Mouse (Mus musculus): ENCODE results near the gene Braf. TPM values are rescaled to one million over a fixed set of nuclear protein-coding genes. Genes with fewer than 3 reads are reported as not detected.

The Braf gene
- total RNA-seq, 1 experiment = 51.5 TPM

DNA sequence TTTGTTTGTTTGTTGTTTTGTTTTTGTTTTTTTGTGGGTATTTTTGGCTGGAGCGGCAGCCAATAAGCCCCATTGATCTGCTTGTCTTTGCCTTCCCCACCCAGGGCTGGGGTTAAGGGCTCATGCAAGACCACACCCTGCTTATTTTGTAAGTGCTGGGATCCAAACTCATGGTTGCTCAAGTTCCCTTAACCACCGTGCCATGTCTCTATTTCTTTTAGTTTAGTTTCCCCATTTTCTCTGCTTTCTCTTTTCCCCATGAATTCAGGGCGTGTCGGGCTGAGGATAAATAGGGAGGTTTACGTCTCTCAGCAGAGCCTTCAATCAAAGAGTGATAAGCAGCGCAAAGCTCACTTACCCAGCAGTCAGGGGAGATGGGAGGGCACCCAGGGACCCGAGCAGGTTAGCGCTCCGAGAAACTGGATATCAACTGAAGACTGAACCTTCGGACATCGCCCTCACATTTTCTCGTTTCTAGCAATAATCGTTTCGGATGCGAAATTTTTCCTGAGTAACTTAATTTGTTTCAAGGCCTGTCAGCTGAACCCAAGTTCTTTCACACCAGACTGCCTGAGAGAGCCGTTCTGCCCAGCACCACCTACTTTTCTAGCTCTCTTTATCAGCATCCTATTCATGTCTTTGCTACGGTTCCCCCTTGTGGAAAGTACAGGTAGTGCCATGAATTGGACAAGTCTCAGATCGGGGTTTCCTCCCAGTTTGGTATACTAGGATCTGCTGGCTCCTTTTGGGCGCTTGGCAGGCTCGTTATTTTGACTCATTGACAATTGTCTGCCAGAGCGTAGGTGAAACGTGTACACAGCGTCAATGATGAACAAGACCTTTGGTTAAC lies 162.9 kb downstream of the Braf start:
- 0 out of 4 replicates have a peak, but pooled peaks cover 0 to 3% of the 10 kb centered on the region in 2 experiments for H3K4me1 ChIP-seq (ENCODE audit: control insufficient read depth in 2 of 2, insufficient read depth in 2 of 2, low read length in 2 of 2, poor library complexity in 1 of 2)
- H3K36me3 ChIP-seq (ENCODE audit: control insufficient read depth, insufficient read depth, low read length, poor library complexity, severe bottlenecking) = no peaks in the 10 kb centered on the region
- in situ Hi-C loops (cut with MboI; ENCODE audit: low sequenced_read_pairs in 2 of 2, unreplicated experiment in 2 of 2) = loop anchor here in 1 of 2 experiments (10.0 kb wide), 1 partner anchor 98 kb away; no protein-coding TSS in a partner anchor
- TF ChIP-seq CHD2 (IDR thresholded peaks at IDR 0.05; ENCODE audit: low read depth, low read length) (no peak), ZC3H11A (IDR thresholded peaks at IDR 0.05; ENCODE audit: borderline replicate concordance, low read depth, low read length) (peak; percentile 73; the same call in 1 of the 2 replicates), HCFC1 (IDR thresholded peaks at IDR 0.05; ENCODE audit: borderline replicate concordance, insufficient read depth, low read length) (no peak), MAFK (IDR thresholded peaks at IDR 0.05; ENCODE audit: insufficient read depth, low read depth, low read length) (no peak), ZNF384 (IDR thresholded peaks at IDR 0.05; ENCODE audit: low read depth, low read length) (peak; percentile 49; the same call in 1 of the 2 replicates)
- no peak overlapping the region for H3K27ac ChIP-seq (ENCODE audit: insufficient read depth, low read depth, low read length, poor library complexity, severe bottlenecking)
- peak overlapping the region; percentile 20 to 62; a peak in 3 of 4 replicates for H3K4me3 ChIP-seq (ENCODE audit: insufficient read depth in 1 of 2, low read depth in 1 of 2, low read length in 2 of 2, poor library complexity in 1 of 2, severe bottlenecking in 1 of 2)
- peak; percentile 95 for DNase-seq (ENCODE audit: low read depth, low spot score)
- 0 out of 2 replicates have a peak overlapping the region, but pooled peaks have one; percentile 3 for H3K9ac ChIP-seq (ENCODE audit: insufficient read depth, low read depth, low read length, poor library complexity, severe bottlenecking)
- no peaks in the 10 kb centered on the region for H3K9me3 ChIP-seq (ENCODE audit: control insufficient read depth, insufficient read depth, low read depth, low read length)

- TF ChIP-seq ZC3H11A (IDR thresholded peaks at IDR 0.05; ENCODE audit: borderline replicate concordance, low read depth, low read length) = no peak
- no peak for TF ChIP-seq HCFC1 (IDR thresholded peaks at IDR 0.05; ENCODE audit: borderline replicate concordance, insufficient read depth, low read length)
- no peak for TF ChIP-seq ZNF384 (IDR thresholded peaks at IDR 0.05; ENCODE audit: low read depth, low read length)
- no peak for TF ChIP-seq CHD2 (IDR thresholded peaks at IDR 0.05; ENCODE audit: low read depth, low read length)
- no peak for TF ChIP-seq MAFK (IDR thresholded peaks at IDR 0.05; ENCODE audit: insufficient read depth, low read depth, low read length)
- Histone ChIP-seq H3K9me3 (ENCODE audit: control insufficient read depth, insufficient read depth, low read depth, low read length) (no peaks in the 10 kb centered on the region), H3K36me3 (ENCODE audit: control insufficient read depth, insufficient read depth, low read length, poor library complexity, severe bottlenecking) (no peaks in the 10 kb centered on the region; the same call in 1 of the 2 replicates), H3K4me1 (ENCODE audit: control insufficient read depth in 2 of 2, insufficient read depth in 2 of 2, low read length in 2 of 2, poor library complexity in 1 of 2) (peaks cover 10 to 13% of the 10 kb centered on the region in 2 experiments; a peak in 3 of 4 replicates), H3K9ac (ENCODE audit: insufficient read depth, low read depth, low read length, poor library complexity, severe bottlenecking) (no peak overlapping the region), H3K27ac (ENCODE audit: insufficient read depth, low read depth, low read length, poor library complexity, severe bottlenecking) (no peak overlapping the region), H3K4me3 (ENCODE audit: insufficient read depth in 1 of 2, low read depth in 1 of 2, low read length in 2 of 2, poor library complexity in 1 of 2, severe bottlenecking in 1 of 2) (no peak overlapping the region)
- in situ Hi-C loops (cut with MboI; ENCODE audit: low sequenced_read_pairs in 2 of 2, unreplicated experiment in 2 of 2) = no loop called here
- DNase-seq (ENCODE audit: low read depth, low spot score) = no peak
These were observed 165.9 kb downstream of the Braf start for GRCm38 (mm10) chr6:39559276-39559939.

GRCm38 (mm10) chr6:39557723-39558261 lies 167.5 kb downstream of the Braf start, which contains the start of gene Dennd2a:
TSS of gene Dennd2a (minus strand) at chr6:39557867.
- Histone ChIP-seq H3K4me3 (ENCODE audit: insufficient read depth in 1 of 2, low read depth in 1 of 2, low read length in 2 of 2, poor library complexity in 1 of 2, severe bottlenecking in 1 of 2) (peak within 1 kb of the TSS; percentile 83 to 90), H3K9ac (ENCODE audit: insufficient read depth, low read depth, low read length, poor library complexity, severe bottlenecking) (peak within 1 kb of the TSS; percentile 89), H3K27ac (ENCODE audit: insufficient read depth, low read depth, low read length, poor library complexity, severe bottlenecking) (peak within 1 kb of the TSS; percentile 9), H3K4me1 (ENCODE audit: control insufficient read depth in 2 of 2, insufficient read depth in 2 of 2, low read length in 2 of 2, poor library complexity in 1 of 2) (peaks cover 10 to 13% of the 10 kb centered on the region in 2 experiments; a peak in 3 of 4 replicates), H3K36me3 (ENCODE audit: control insufficient read depth, insufficient read depth, low read length, poor library complexity, severe bottlenecking) (no peaks in the 10 kb centered on the region; the same call in 1 of the 2 replicates), H3K9me3 (ENCODE audit: control insufficient read depth, insufficient read depth, low read depth, low read length) (no peaks in the 10 kb centered on the region)
- peak; percentile 78 for DNase-seq (ENCODE audit: low read depth, low spot score)
- in situ Hi-C loops (cut with MboI; ENCODE audit: low sequenced_read_pairs in 2 of 2, unreplicated experiment in 2 of 2) = no loop called here
- no peak for TF ChIP-seq ZNF384 (IDR thresholded peaks at IDR 0.05; ENCODE audit: low read depth, low read length)
- TF ChIP-seq HCFC1 (IDR thresholded peaks at IDR 0.05; ENCODE audit: borderline replicate concordance, insufficient read depth, low read length) = no peak
- TF ChIP-seq CHD2 (IDR thresholded peaks at IDR 0.05; ENCODE audit: low read depth, low read length) = no peak
- TF ChIP-seq ZC3H11A (IDR thresholded peaks at IDR 0.05; ENCODE audit: borderline replicate concordance, low read depth, low read length) = no peak
- no peak for TF ChIP-seq MAFK (IDR thresholded peaks at IDR 0.05; ENCODE audit: insufficient read depth, low read depth, low read length)

Data from ES-E14 (cell line).